Mouse (Mus musculus) hindbrain, embryonic 11.5 days (tissue): ENCODE measurements around the gene Stag1. TPM values are rescaled to one million over a fixed set of nuclear protein-coding genes. Genes with fewer than 3 reads are reported as not detected.

Experiments used
- ATAC-seq: fragments of 200-750 bp; cut with Nextera tagmentation; 2 replicates; pipeline ENCODE4 v1.8.0; 2017; ENCODE audit warnings: mild to moderate bottlenecking, moderate TSS enrichment, moderate library complexity; ENCODE audit not compliant: low FRiP score
- DNase-seq: peaks from one replicate; pipeline ENCODE4 v3.0.0-alpha.2; 2015; ENCODE audit warnings: low spot score
- H3K27ac ChIP-seq: fragments of 300-500 bp; sonication (generic); 2 replicates; pipeline ENCODE4 v1.5.1; 2014; ENCODE audit warnings: mild to moderate bottlenecking, low read depth, low read length
- H3K27me3 ChIP-seq: fragments of 300-500 bp; sonication (generic); 2 replicates; pipeline ENCODE4 v1.6.1; 2014; ENCODE audit warnings: mild to moderate bottlenecking, low read length, moderate library complexity, mixed read lengths; ENCODE audit not compliant: control insufficient read depth, insufficient read depth
- H3K36me3 ChIP-seq: fragments of 300-500 bp; sonication (generic); 2 replicates; pipeline ENCODE4 v1.6.1; 2014; ENCODE audit warnings: mild to moderate bottlenecking, low read length, moderate library complexity, mixed read lengths; ENCODE audit not compliant: control insufficient read depth, insufficient read depth
- H3K4me1 ChIP-seq: fragments of 300-500 bp; sonication (generic); replicated peaks from 2 replicates; pipeline ENCODE4 v1.6.1; 2014; ENCODE audit warnings: low read length, mixed read lengths; ENCODE audit not compliant: control insufficient read depth, insufficient read depth
- H3K4me2 ChIP-seq: fragments of 300-500 bp; sonication (generic); replicated peaks from 2 replicates; pipeline ENCODE4 v1.6.1; 2014; ENCODE audit warnings: mild to moderate bottlenecking, low read depth, low read length
- H3K4me3 ChIP-seq: fragments of 300-500 bp; sonication (generic); 2 replicates; pipeline ENCODE4 v1.5.1; 2014; ENCODE audit warnings: low read depth, low read length
- H3K9ac ChIP-seq: fragments of 300-500 bp; sonication (generic); 2 replicates; pipeline ENCODE4 v1.6.1; 2014; ENCODE audit warnings: low read depth, low read length
- H3K9me3 ChIP-seq: fragments of 300-500 bp; sonication (generic); 2 replicates; pipeline ENCODE4 v1.6.1; 2016; ENCODE audit warnings: low read length; ENCODE audit not compliant: control insufficient read depth
- WGBS: fragments of 180-500 bp; shearing (Covaris S2); extraction: QIAGEN DNeasy Blood & Tissue Kit; methylation state at CpG from one replicate; pipeline ENCODE4 v1.1.7; 2014; 5-methylcytosine and 5-hydroxymethylcytosine counted together
- polyA plus RNA-seq: library from polyadenylated mRNA; unstranded; fragments of >200 nt; fragmentation: Nextera tagmentation; extraction: Ambion mirVana; gene quantifications from 2 replicates; pipeline ENCODE4 v1.2.1, GENCODE M21; 2014

The Stag1 gene
- polyA plus RNA-seq, result 51.0 and 57.4 TPM in 2 replicates

DNA sequence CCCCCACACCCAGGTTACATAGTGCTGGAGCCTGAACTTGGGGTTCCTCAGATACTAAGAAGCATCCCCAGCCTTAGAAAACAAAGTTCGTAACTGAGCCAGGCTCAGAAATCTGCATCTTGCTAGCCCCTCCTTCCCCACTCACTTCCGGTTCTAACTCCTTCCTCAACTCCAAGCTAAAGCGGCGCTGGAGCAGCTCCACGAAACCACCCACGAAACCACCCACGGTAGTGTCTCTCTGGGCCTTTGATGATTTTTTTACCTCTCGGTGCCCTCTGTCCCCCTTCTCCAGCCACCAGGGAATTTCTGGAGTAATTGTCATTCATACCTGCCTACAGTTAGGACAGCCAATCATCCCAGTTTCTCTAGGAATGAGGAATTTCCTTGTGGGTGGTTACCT lies at the start of gene Stag1:
Stag1 (plus strand) TSS at position 253 of the 400 bp plus-strand sequence.
- H3K4me2 ChIP-seq, result no peak within 1 kb of the TSS
- H3K27me3 ChIP-seq, result no peaks in the 10 kb centered on the region
- 91% methylated on average over 8 of the region's 8 CpGs for WGBS
- ATAC-seq (no peak), DNase-seq (no peak)
- H3K4me3 ChIP-seq, result no peak within 1 kb of the TSS
- H3K27ac ChIP-seq, result no peak within 1 kb of the TSS
- no peak within 1 kb of the TSS for H3K9ac ChIP-seq
- no peaks in the 10 kb centered on the region for H3K36me3 ChIP-seq
- no peaks in the 10 kb centered on the region for H3K9me3 ChIP-seq
- no peaks in the 10 kb centered on the region; the same call in 1 of the 2 replicates for H3K4me1 ChIP-seq

- Histone ChIP-seq H3K4me3 (no peak overlapping the region), H3K9ac (no peak overlapping the region), H3K9me3 (no peaks in the 10 kb centered on the region), H3K36me3 (no peaks in the 10 kb centered on the region), H3K27ac (no peak overlapping the region), H3K4me2 (no peak overlapping the region), H3K27me3 (no peaks in the 10 kb centered on the region), H3K4me1 (peaks cover 2% of the 10 kb centered on the region; the same call in 1 of the 2 replicates)
- 90% methylated on average over 2 of the region's 2 CpGs for WGBS
- ATAC-seq (no peak), DNase-seq (peak; percentile 45)
Measured at GRCm38 (mm10) chr9:100548313-100548712, 49.3 kb upstream of the Stag1 start.

GRCm38 (mm10) chr9:100555686-100556085 lies 41.9 kb upstream of the Stag1 start:
- WGBS, result 81% methylated on average over 5 of the region's 5 CpGs
- Histone ChIP-seq H3K9ac (no peak overlapping the region), H3K27ac (no peak overlapping the region), H3K27me3 (no peaks in the 10 kb centered on the region), H3K4me3 (no peak overlapping the region), H3K4me1 (no peaks in the 10 kb centered on the region), H3K9me3 (no peaks in the 10 kb centered on the region), H3K4me2 (no peak overlapping the region), H3K36me3 (no peaks in the 10 kb centered on the region)
- DNase-seq (no peak), ATAC-seq (no peak)

DNA sequence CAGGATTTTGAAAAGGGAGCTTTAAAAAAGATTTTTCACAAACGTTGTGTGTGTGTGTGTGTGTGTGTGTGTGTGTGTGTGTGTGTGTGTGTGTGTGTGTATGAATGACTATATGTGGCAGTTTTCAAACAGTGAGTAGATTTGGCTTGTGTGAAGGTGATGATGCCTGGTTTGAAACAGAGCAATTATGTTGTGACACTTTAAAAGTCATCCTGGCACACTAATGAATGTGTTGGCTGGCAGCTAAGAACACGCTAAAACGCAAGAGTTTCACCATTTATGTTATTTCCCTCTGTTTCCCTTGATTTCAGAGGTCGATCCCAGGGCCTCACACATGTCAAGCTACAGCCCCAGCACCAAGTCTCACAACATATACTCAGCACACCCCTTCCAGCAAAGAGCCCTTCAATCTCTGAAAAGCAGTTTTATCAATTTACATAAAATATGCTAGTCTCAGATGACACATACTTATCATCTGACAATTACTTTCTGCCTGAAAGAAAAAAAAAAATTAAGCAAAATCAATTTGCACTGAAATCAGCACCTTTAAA lies 39.5 kb upstream of the Stag1 start:
- H3K9me3 ChIP-seq, result no peaks in the 10 kb centered on the region

GRCm38 (mm10) chr9:100558991-100559390 lies 38.6 kb upstream of the Stag1 start:
- ATAC-seq (no peak), DNase-seq (no peak)
- Histone ChIP-seq H3K9ac (no peak overlapping the region), H3K36me3 (no peaks in the 10 kb centered on the region), H3K4me3 (no peak overlapping the region), H3K4me2 (no peak overlapping the region), H3K9me3 (no peaks in the 10 kb centered on the region), H3K27ac (no peak overlapping the region), H3K4me1 (no peaks in the 10 kb centered on the region), H3K27me3 (no peaks in the 10 kb centered on the region)

More for the DNA sequence above, 39.5 kb upstream of the Stag1 start:
- H3K4me3 ChIP-seq, result no peak overlapping the region
- H3K4me2 ChIP-seq, result no peak overlapping the region
- DNase-seq (no peak), ATAC-seq (no peak)
- 82% methylated on average over 4 of the region's 4 CpGs for WGBS
- no peaks in the 10 kb centered on the region for H3K4me1 ChIP-seq
- no peak overlapping the region for H3K9ac ChIP-seq
- no peaks in the 10 kb centered on the region for H3K27me3 ChIP-seq
- no peaks in the 10 kb centered on the region for H3K36me3 ChIP-seq
- no peak overlapping the region for H3K27ac ChIP-seq

- H3K9ac ChIP-seq, result no peak overlapping the region
- H3K4me1 ChIP-seq, result no peaks in the 10 kb centered on the region
- no peak overlapping the region for H3K27ac ChIP-seq
- no peak overlapping the region for H3K4me2 ChIP-seq
- WGBS, result 88% methylated on average over 10 of the region's 10 CpGs
- no peak overlapping the region for H3K4me3 ChIP-seq
- DNase-seq (no peak), ATAC-seq (no peak)
- H3K9me3 ChIP-seq, result no peaks in the 10 kb centered on the region
- no peaks in the 10 kb centered on the region for H3K36me3 ChIP-seq
- no peaks in the 10 kb centered on the region for H3K27me3 ChIP-seq
Measured at GRCm38 (mm10) chr9:100560251-100560890, 37.2 kb upstream of the Stag1 start.

GRCm38 (mm10) chr9:100569798-100570625 lies 27.6 kb upstream of the Stag1 start:
- peaks cover 2% of the 10 kb centered on the region; the same call in 1 of the 2 replicates for H3K4me1 ChIP-seq
- 8% methylated on average over 32 of the region's 32 CpGs for WGBS
- no peak overlapping the region for H3K27ac ChIP-seq
- peak overlapping the region; percentile 94 for H3K4me2 ChIP-seq
- H3K9me3 ChIP-seq, result no peaks in the 10 kb centered on the region
- peak overlapping the region; percentile 56 for H3K9ac ChIP-seq
- no peaks in the 10 kb centered on the region for H3K27me3 ChIP-seq
- ATAC-seq, result peak; percentile 61; the same call in 1 of the 2 replicates
- no peaks in the 10 kb centered on the region for H3K36me3 ChIP-seq
- peak overlapping the region; percentile 66 for H3K4me3 ChIP-seq
- peak; percentile 65 for DNase-seq

DNA sequence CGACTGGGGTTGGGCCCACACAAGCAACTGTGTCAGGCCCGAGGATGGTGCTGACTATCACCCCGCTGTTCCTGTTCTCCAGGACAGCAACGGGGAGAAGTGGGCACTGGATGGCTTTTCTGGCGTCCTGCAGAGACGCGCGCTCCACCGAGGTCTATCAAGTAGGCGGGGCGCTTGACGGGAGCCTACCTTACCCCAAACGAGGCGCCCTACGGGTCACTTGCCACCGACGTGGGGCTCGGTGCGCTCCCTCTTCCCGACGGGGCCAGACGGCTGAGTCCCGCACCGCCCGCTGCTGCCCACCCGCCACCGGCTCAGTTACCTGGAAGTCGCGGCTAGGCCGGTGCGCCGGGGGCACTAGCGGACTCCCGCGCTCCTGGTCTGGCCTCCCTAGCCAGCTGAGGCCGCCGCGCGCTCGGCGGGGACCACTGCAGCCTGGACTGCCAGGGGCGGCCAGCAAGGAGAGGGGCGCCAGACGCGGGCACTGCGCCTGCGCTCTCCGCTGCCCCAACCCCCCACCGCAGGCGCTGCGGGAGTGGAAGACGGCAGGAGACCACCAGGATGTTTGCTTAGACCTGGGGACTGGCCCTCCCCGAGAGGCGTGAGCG lies 26.9 kb upstream of the Stag1 start, which contains the start of gene Slc35g2:
Slc35g2 (minus strand) TSS at position 465 of the 608 bp plus-strand sequence.
- Histone ChIP-seq H3K4me2 (peak within 1 kb of the TSS; percentile 94), H3K27me3 (no peaks in the 10 kb centered on the region), H3K4me3 (peak within 1 kb of the TSS; percentile 66), H3K4me1 (peaks cover 2% of the 10 kb centered on the region; the same call in 1 of the 2 replicates), H3K9ac (peak within 1 kb of the TSS; percentile 56), H3K9me3 (no peaks in the 10 kb centered on the region), H3K36me3 (no peaks in the 10 kb centered on the region), H3K27ac (peak within 1 kb of the TSS; percentile 36; the same call in 1 of the 2 replicates)
- WGBS, result under 1% methylated on average over 46 of the region's 55 CpGs
- DNase-seq, result peak; percentile 87
- peak; percentile 92 for ATAC-seq
